Mouse (Mus musculus): ENCODE results near the gene Rbm20.

- TF ChIP-seq NRF1 (IDR thresholded peaks at IDR 0.05; ENCODE audit: low read depth, low read length) (no peak), MAX (IDR thresholded peaks at IDR 0.05; ENCODE audit: low read length) (peak; percentile 35; the same call in 1 of the 2 replicates), E2F4 (IDR thresholded peaks at IDR 0.05; ENCODE audit: insufficient replicate concordance, low read depth, low read length) (no peak), CTCF (conservative IDR thresholded peaks at IDR 0.05 in 1 of 2, IDR thresholded peaks at IDR 0.05 in 1 of 2; ENCODE audit: low read depth in 2 of 2, low read length in 2 of 2) (no peak), POLR2A (IDR thresholded peaks at IDR 0.05; ENCODE audit: low read depth, low read length) (peak; percentile 24; the same call in 1 of the 2 replicates), NELFE (IDR thresholded peaks at IDR 0.05; ENCODE audit: low read depth, low read length) (no peak), ZKSCAN1 (IDR thresholded peaks at IDR 0.05; ENCODE audit: borderline replicate concordance, low read depth, low read length) (no peak), POLR2AphosphoS2 (IDR thresholded peaks at IDR 0.05; ENCODE audit: low read depth, low read length) (no peak), JUND (conservative IDR thresholded peaks at IDR 0.05; ENCODE audit: low read depth, low read length) (no peak), CHD1 (IDR thresholded peaks at IDR 0.05; ENCODE audit: low read depth, low read length) (no peak), USF1 (IDR thresholded peaks at IDR 0.05; ENCODE audit: low read depth, low read length) (no peak), ZNF384 (IDR thresholded peaks at IDR 0.05; ENCODE audit: low read depth, low read length) (no peak), RCOR1 (conservative IDR thresholded peaks at IDR 0.05; ENCODE audit: low read depth, low read length) (no peak)
Measured at GRCm38 (mm10) chr19:53898498-53898897, 221.4 kb downstream of the Rbm20 start.

Measured in CH12.LX (cell line).